Mouse (Mus musculus) MEL (cell line): ENCODE results near the gene Rnf213.

Source experiments
- CTCF ChIP-seq, 3 experiments: IDR thresholded peaks in 2 of 3; conservative IDR thresholded peaks in 1 of 3; 2 replicates each; pipeline ENCODE4 v1.5.1; 2011 to 2012; ENCODE audit warnings: low read length in 3 of 3, low read depth in 2 of 3, mild to moderate bottlenecking in 2 of 3, improper control_type of control experiment in 1 of 3, inconsistent platforms in 1 of 3, mixed read lengths in 1 of 3, moderate library complexity in 1 of 3; ENCODE audit not compliant: control insufficient read depth in 1 of 3, insufficient read depth in 1 of 3, poor library complexity in 1 of 3, severe bottlenecking in 1 of 3
- EP300 ChIP-seq, 2 experiments: IDR thresholded peaks; 2 replicates each; pipeline ENCODE4 v1.6.1; 2011; ENCODE audit warnings: improper control_type of control experiment in 2 of 2, low read length in 2 of 2, low read depth in 1 of 2, mild to moderate bottlenecking in 1 of 2
- POLR2A ChIP-seq, 2 experiments: IDR thresholded peaks; 2 replicates each; pipeline ENCODE4 v1.6.1; 2011 to 2012; ENCODE audit warnings: low read length in 2 of 2, mild to moderate bottlenecking in 2 of 2, control low read depth in 1 of 2, improper control_type of control experiment in 1 of 2, low read depth in 1 of 2, moderate library complexity in 1 of 2; ENCODE audit not compliant: control insufficient read depth in 1 of 2, insufficient read depth in 1 of 2, poor library complexity in 1 of 2

DNA sequence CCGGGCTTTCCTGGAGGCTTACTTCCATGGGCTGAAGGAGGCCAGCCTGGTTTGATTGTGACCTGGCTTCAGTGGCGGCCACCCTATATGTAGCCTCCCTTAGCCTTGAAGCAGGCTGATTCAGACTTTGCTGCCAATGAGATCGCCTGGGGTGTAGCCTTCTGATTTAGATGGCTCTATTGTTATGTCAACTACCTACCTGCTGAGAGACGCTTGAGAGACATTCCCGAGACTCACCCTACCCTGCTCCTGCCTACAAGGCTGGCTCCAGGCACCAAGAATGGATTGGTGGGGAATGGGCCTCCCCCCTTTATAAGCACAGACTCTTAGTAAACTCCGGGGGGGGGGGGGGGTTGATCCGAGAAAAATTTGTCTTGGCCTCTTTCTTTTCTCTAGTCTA lies 2.5 kb downstream of the Rnf213 start:
- TF ChIP-seq EP300 (IDR thresholded peaks at IDR 0.05; ENCODE audit: low read depth in 1 of 2, low read length in 2 of 2) (no peak), CTCF (IDR thresholded peaks at IDR 0.05 in 2 of 3, conservative IDR thresholded peaks at IDR 0.05 in 1 of 3; ENCODE audit: control insufficient read depth in 1 of 3, insufficient read depth in 1 of 3, low read depth in 2 of 3, low read length in 3 of 3, poor library complexity in 1 of 3, severe bottlenecking in 1 of 3) (no peak), POLR2A (IDR thresholded peaks at IDR 0.05; ENCODE audit: control insufficient read depth in 1 of 2, insufficient read depth in 1 of 2, low read depth in 1 of 2, low read length in 2 of 2, poor library complexity in 1 of 2) (no peak)
